Mouse (Mus musculus): ENCODE measurements around the gene Myl6.

GRCm38 (mm10) chr10:128511189-128511588 lies 17.2 kb upstream of the Myl6 start:
- no peak for TF ChIP-seq EP300 (IDR thresholded peaks at IDR 0.05; ENCODE audit: low read length)
- no peak for TF ChIP-seq SMC3 (IDR thresholded peaks at IDR 0.05; ENCODE audit: low read depth, low read length)

All from CH12.LX (cell line).